Mouse (Mus musculus): ENCODE data around the gene Ankrd33.
A peak's percentile ranks its signal among the peaks of the same experiment; 100 is the strongest.

The Ankrd33 gene

GRCm38 (mm10) chr15:101123202-101123601 is 7.6 kb downstream of the Ankrd33 start:
- no peak for DNase-seq (ENCODE audit: low spot score in 2 of 2)

DNA sequence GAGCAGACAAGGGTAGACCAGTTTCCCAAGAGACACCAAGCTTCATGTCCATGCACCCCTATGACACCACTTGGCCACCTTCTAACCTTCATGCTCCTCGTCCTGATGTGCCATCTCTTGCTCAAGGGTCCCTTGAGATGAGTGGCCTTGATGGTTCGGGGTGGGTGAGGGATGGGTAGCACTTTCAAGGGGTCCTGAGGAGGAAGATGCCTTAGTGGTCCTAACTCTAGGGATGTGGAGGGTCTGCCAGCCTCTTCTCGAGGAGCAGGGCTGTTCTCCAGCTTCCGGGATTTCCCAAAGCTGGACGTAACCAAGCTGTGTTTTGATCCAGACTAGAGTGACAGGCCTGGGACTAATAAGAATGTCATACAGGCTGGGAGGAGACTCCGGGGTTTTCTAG is 10.0 kb downstream of the Ankrd33 start:
- DNase-seq (ENCODE audit: low spot score in 2 of 2), result no peak

DNA sequence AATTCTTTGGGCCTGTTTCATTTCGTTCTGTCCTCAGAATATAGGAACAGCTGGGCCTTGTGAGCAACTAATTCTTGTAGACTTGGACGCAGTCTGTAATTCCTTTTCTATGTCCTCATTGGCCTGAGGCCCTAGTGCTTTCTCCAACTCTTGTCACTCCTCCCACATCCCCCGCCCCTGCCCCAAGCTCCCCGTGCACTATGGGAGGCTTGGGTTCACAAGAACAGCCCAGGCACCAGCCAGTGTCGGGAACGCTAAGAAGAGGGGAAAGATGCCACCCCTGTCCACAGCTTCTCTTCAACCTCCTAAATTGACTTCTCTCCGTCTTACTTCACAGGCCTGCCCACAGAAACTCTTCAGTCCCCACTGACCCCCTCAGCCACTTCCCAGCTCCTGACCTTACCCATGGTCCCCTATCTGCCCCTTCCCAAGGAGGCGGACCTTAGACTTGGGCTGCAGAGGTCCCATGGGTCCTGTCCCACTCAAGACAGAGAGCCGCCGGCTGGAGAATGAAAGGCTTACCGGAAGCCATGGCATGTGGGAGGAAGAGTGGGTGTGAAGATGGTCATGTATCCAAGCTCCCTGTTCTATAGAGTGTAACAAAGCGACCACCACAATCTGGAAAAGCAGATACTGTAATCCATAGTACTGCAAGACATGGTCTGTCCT is 11.5 kb downstream of the Ankrd33 start:
- no peak for DNase-seq (ENCODE audit: low spot score in 2 of 2)

DNA sequence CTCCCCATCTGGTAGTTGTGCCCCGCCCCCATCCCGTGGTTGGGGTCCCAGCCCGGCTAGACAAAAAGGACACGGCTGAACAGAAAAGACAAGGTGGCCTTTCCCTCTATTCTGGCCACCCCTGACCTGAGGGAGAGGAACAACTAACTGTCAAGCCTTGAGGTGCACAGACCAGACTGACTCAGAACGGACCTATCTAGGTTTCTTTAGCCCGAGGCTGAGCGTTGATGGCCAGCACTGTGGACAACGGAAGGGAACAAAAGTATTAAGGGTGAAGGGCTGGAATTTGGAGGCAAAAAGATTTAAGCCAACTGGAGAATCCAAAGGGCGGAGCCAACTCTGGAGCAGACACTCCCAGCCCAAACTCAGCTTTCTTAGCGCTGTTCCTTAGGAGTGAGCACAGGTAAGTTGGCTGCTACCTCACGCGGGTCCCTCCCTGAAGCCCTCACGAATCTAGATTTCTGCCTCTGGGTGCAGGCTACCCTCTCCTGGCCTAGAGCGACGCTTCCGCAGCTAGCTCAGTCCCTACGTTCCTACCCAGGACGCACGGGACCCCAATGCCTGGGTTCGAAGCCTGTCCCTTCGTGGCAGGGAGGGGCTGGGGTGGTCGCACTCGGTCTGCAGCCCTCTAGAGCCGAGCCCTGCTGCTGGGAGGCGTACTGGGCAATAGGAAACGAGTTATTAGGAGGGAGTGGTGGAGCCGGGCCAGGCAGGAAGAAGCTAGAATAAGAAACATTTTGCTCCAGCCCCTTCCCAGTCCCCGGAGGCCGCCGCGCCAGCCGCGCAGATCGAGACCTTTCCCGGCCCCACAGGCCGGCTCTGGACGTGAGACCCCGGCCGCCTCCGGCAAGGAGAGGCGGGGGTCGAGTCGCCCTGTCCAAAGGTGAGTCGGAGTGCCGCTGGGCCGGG is 12.9 kb downstream of the Ankrd33 start, which contains the start of gene Acvrl1:
Gene Acvrl1 (plus strand): TSS at position 342 of the 909 bp plus-strand sequence.
- no peak for DNase-seq (ENCODE audit: low spot score in 2 of 2)

GRCm38 (mm10) chr15:101129412-101129811 is 13.9 kb downstream of the Ankrd33 start:
- DNase-seq (ENCODE audit: low spot score in 2 of 2), result no peak

- DNase-seq (ENCODE audit: low spot score in 2 of 2), result no peak
Measured at GRCm38 (mm10) chr15:101131498-101131897, 15.9 kb downstream of the Ankrd33 start.

DNA sequence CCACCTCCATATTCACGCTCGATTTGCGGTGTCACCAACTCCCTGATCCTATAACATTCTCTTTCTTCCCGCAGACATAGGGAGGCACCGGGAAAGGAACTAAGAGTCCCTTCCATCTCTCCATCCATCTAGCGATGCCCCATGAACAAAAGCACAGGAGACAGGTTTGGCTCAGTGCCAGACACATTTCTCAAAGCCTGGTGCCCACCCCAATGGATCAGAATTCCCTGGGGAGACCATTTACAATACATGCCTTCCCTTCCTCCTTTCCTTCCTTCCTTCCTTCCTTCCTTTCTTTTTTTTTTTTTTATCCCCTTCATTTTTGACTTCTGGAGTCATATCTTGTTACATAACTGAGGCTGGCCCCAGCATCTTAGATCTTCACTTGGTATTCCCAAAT is 16.5 kb downstream of the Ankrd33 start:
- no peak for DNase-seq (ENCODE audit: low spot score in 2 of 2)

- no peak for DNase-seq (ENCODE audit: low spot score in 2 of 2)
Measured at GRCm38 (mm10) chr15:101132761-101133160, 17.2 kb downstream of the Ankrd33 start.

- DNase-seq (ENCODE audit: low spot score in 2 of 2), result no peak
Measured at GRCm38 (mm10) chr15:101133993-101134704, 18.6 kb downstream of the Ankrd33 start.

GRCm38 (mm10) chr15:101135405-101135804 is 19.9 kb downstream of the Ankrd33 start:
- no peak for DNase-seq (ENCODE audit: low spot score in 2 of 2)

- DNase-seq (ENCODE audit: low spot score in 2 of 2), result no peak
Measured at GRCm38 (mm10) chr15:101137455-101137854, 21.9 kb downstream of the Ankrd33 start.

DNA sequence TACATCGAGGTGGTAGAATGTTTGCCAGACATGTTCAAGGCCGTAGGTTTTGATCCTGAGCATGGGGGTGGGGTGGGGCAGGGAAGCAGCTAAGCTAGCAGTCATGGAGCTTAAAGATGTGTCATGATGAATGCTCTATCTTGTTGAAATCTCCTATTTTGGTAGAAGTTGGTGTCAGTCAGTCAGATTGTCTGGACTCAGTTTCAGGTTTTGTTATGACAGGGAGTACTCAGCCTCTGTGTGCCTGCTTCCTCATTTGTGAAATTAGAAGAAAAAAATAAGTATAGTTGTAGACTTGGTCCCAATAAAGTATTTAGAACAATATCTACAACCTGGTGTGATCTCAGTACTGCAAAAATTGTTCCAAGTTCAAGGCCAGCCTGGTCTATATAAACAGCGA is 23.1 kb downstream of the Ankrd33 start:
- DNase-seq (ENCODE audit: low spot score in 2 of 2), result no peak

GRCm38 (mm10) chr15:101139885-101140284 is 24.3 kb downstream of the Ankrd33 start:
- DNase-seq (ENCODE audit: low spot score in 2 of 2), result no peak

DNA sequence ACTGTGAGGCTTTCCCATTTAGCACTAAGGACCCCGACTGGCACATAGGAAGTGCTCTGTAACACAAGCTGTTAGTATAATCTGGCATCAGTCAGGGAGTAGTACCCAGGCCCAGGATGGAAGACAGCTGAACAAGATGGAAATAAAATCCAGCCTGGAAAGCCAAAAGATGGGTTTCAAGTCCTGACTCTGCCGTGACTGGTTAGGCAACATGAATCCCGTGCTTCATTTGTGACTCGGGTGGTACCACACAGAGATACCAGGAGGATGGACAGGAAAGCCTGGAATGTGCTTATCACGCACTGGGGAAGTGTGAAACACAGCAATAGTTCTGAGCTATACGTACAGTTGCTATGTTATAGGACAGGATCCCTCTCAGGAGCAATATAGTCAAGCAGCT is 25.0 kb downstream of the Ankrd33 start:
- no peak for DNase-seq (ENCODE audit: low spot score in 2 of 2)

DNA sequence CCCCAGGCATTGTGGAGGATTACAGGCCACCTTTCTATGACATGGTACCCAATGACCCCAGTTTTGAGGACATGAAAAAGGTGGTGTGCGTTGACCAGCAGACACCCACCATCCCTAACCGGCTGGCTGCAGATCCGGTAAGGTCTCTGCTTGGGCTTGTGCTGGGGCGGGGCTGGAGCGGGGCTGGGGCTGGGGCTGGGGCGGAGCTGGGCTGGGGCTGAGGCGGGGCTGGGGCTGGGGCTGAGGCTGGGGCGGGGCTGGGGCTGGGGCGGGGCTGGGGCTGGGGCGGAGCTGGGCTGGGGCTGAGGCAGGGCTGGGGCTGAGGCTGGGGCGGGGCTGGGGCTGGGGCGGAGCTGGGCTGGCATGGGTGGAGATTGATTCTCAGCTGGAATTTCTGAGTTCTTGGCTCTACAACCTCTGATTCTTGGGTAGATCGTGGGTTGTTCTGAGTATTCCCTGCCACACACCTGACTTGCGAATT is 25.5 kb downstream of the Ankrd33 start:
- DNase-seq (ENCODE audit: low spot score in 2 of 2), result no peak

DNA sequence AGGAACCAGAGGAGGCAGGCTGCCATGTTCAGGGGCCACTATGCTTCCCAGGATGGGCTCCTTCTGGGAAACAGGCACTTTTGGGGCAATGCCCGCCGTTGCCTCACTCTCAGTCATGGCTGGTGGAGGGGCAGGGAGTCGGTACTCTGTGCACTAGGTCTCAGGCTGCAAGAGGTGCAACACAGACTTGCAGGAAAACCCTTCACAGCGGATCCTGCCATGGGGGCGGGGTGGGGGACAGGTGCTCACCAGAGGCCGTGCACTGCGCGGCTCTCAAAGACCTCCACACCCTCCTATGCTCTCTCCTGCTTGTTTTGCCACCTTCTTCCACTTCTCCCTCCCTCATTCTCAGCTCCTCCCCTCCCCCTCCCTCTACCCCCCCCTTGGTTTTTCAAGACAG is 27.1 kb downstream of the Ankrd33 start:
- DNase-seq (ENCODE audit: low spot score in 2 of 2), result no peak

- no peak for DNase-seq (ENCODE audit: low spot score in 2 of 2)
Measured at GRCm38 (mm10) chr15:101143494-101143893, 27.9 kb downstream of the Ankrd33 start.

- DNase-seq (ENCODE audit: low spot score in 2 of 2), result no peak
Measured at GRCm38 (mm10) chr15:101144176-101144575, 28.6 kb downstream of the Ankrd33 start.

DNA sequence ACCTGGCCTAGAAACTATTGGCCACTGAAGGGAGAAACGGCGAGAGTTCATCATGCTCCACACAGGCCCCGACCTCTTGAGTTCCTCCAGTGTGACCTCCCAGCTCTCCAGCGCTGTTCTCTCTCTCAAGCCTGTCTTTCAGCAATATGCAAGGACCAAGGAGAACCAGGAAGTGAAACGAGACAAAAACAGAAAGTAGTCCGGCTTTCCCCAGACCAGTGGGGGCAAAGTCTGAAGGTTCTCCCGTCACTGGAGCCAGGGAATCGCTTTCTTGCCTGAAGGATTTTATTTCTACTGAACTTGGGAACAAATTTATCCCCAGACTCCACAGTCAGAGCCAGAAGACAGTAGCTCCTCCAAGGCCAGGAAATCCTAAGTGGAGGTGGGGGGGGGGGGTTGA is 29.2 kb downstream of the Ankrd33 start:
- no peak for DNase-seq (ENCODE audit: low spot score in 2 of 2)

DNA sequence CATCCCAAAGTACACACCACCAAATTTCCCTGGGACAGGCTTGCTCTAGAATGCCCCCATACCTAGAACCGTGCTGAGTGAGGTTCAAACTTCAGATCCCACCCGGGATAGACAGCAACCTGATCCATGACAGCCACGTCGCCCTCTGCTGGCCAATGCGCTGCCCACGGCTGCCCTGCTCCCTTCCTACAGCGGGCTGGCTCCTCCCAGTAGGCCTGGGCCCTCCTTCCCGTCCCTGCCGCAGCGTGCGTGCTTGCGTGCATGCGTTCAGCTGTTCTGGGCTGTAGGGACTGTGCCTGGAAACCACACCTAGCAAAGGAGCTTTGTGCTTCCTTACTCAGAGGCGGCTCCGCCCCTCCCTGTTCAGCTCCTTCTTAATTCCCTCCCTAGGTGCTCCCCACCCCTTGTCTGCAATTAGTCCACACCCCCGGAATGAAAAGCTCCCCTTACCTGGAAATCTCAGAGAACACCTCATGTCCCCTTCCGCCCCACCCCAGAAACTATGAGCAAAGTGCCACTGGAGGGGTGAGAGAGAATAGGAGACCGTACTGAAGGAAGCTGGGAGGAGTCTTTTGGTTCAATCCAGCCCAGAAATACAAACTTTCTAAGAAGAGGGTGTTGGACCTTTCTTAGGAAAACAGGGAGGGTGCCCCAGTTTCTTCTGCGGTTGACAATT is 30.0 kb downstream of the Ankrd33 start:
- DNase-seq (ENCODE audit: low spot score in 2 of 2), result peak; percentile 93 to 94

DNA sequence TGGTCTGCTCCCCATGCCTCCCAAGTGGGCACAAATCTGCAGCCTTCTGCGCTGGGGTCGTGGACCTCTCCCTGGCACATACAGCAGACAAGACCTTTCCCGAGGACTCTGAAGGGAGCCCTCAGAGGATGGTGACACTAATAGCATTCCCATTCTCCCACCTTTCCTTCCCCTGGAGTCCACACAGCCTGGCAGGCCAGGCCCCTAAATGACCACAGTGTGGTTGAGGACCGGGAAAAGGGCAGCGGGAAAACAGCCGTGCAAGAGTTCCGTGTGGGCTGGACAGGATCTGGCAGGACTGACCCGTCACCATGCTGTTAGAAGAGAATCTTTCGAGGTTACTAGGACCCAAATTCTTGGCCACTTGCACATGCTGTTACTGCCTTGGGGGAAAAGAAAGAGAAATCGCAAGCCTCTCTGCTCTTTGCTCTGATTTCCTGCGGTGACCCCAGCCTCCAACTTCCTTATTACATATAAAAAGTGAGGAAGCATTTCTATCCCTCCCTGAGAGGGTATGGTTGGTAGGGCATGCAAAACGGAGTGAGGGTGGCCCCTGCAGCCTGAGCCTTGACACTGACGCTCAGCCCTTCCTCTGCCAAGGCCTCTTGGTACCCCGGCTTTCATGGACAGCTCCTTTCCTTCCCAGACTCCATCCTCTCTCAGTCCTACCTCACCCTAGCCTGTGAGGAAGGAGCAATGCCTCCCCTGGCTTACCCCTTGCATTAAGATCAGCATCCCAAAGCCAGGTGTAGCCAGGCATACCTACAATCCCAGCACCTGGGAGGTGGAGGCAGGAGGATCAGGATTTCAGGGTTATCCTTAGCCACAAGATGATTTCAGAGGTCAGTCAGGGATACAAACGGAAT is 30.8 kb downstream of the Ankrd33 start:
- DNase-seq (ENCODE audit: low spot score in 2 of 2), result no peak

All from right cerebral cortex, adult 2 months (tissue).